Mouse (Mus musculus) hindbrain, embryonic 11.5 days (tissue): Measurements from ENCODE around the gene Sema4g. TPM values are rescaled to one million over a fixed set of nuclear protein-coding genes. Genes with fewer than 3 reads are reported as not detected.

Experiments
- ATAC-seq: fragments of 200-750 bp; cut with Nextera tagmentation; 2 replicates; pipeline ENCODE4 v1.8.0; 2017; ENCODE audit warnings: mild to moderate bottlenecking, moderate TSS enrichment, moderate library complexity; ENCODE audit not compliant: low FRiP score
- DNase-seq: peaks from one replicate; pipeline ENCODE4 v3.0.0-alpha.2; 2015; ENCODE audit warnings: low spot score
- H3K27ac ChIP-seq: fragments of 300-500 bp; sonication (generic); 2 replicates; pipeline ENCODE4 v1.5.1; 2014; ENCODE audit warnings: mild to moderate bottlenecking, low read depth, low read length
- H3K27me3 ChIP-seq: fragments of 300-500 bp; sonication (generic); 2 replicates; pipeline ENCODE4 v1.6.1; 2014; ENCODE audit warnings: mild to moderate bottlenecking, low read length, moderate library complexity, mixed read lengths; ENCODE audit not compliant: control insufficient read depth, insufficient read depth
- H3K36me3 ChIP-seq: fragments of 300-500 bp; sonication (generic); 2 replicates; pipeline ENCODE4 v1.6.1; 2014; ENCODE audit warnings: mild to moderate bottlenecking, low read length, moderate library complexity, mixed read lengths; ENCODE audit not compliant: control insufficient read depth, insufficient read depth
- H3K4me1 ChIP-seq: fragments of 300-500 bp; sonication (generic); replicated peaks from 2 replicates; pipeline ENCODE4 v1.6.1; 2014; ENCODE audit warnings: low read length, mixed read lengths; ENCODE audit not compliant: control insufficient read depth, insufficient read depth
- H3K4me2 ChIP-seq: fragments of 300-500 bp; sonication (generic); replicated peaks from 2 replicates; pipeline ENCODE4 v1.6.1; 2014; ENCODE audit warnings: mild to moderate bottlenecking, low read depth, low read length
- H3K4me3 ChIP-seq: fragments of 300-500 bp; sonication (generic); 2 replicates; pipeline ENCODE4 v1.5.1; 2014; ENCODE audit warnings: low read depth, low read length
- H3K9ac ChIP-seq: fragments of 300-500 bp; sonication (generic); 2 replicates; pipeline ENCODE4 v1.6.1; 2014; ENCODE audit warnings: low read depth, low read length
- H3K9me3 ChIP-seq: fragments of 300-500 bp; sonication (generic); 2 replicates; pipeline ENCODE4 v1.6.1; 2016; ENCODE audit warnings: low read length; ENCODE audit not compliant: control insufficient read depth
- WGBS: fragments of 180-500 bp; shearing (Covaris S2); extraction: QIAGEN DNeasy Blood & Tissue Kit; methylation state at CpG from one replicate; pipeline ENCODE4 v1.1.7; 2014; 5-methylcytosine and 5-hydroxymethylcytosine counted together
- polyA plus RNA-seq: library from polyadenylated mRNA; unstranded; fragments of >200 nt; fragmentation: Nextera tagmentation; extraction: Ambion mirVana; gene quantifications from 2 replicates; pipeline ENCODE4 v1.2.1, GENCODE M21; 2014

Sema4g gene
- polyA plus RNA-seq, 1 experiment from 2014 or later: 7.9 TPM

- Histone ChIP-seq H3K4me2 (no peak overlapping the region), H3K36me3 (no peaks in the 10 kb centered on the region)
- whole genome bisulfite sequencing: 67% methylated on average over 7 of the region's 7 CpGs
These were observed 3.8 kb downstream of the Sema4g start for GRCm38 (mm10) chr19:44992712-44993111.

DNA sequence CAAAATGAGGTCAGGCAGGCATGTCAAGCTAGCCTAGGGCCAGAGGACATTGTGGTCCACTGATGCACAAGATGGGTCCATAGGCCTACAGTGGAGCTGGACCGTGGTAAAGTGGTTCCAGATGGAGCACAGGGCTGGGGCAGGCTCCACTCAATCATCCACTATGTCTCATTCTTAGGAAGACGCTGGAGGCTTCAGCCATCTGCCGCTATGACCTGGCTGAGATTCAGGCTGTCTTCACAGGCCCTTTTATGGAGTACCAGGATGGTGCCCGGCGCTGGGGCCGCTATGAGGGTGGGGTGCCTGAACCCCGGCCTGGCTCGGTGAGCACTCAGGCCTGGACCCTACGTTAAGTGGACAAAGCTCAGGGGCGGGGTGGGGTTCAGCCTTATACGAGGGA, 8.9 kb downstream of the Sema4g start:
- no peak for DNase-seq
- no peak overlapping the region for H3K9ac ChIP-seq
- no peaks in the 10 kb centered on the region for H3K27me3 ChIP-seq
- no peak for ATAC-seq
- H3K4me3 ChIP-seq: no peak overlapping the region
- no peak overlapping the region for H3K27ac ChIP-seq
- no peak overlapping the region for H3K4me2 ChIP-seq
- no peaks in the 10 kb centered on the region for H3K4me1 ChIP-seq
- 78% methylated on average over 11 of the region's 11 CpGs for WGBS
- 0 out of 2 replicates have a peak, but pooled peaks cover 3% of the 10 kb centered on the region for H3K36me3 ChIP-seq
- no peaks in the 10 kb centered on the region for H3K9me3 ChIP-seq

More at GRCm38 (mm10) chr19:44992712-44993111, 3.8 kb downstream of the Sema4g start:
- Histone ChIP-seq H3K27me3 (no peaks in the 10 kb centered on the region), H3K4me3 (no peak overlapping the region), H3K27ac (no peak overlapping the region), H3K4me1 (peaks cover 5% of the 10 kb centered on the region; the same call in 1 of the 2 replicates), H3K9ac (no peak overlapping the region), H3K9me3 (no peaks in the 10 kb centered on the region)
- ATAC-seq: no peak
- no peak for DNase-seq

GRCm38 (mm10) chr19:44999647-45000046, 10.7 kb downstream of the Sema4g start:
- 0 out of 2 replicates have a peak, but pooled peaks cover 3% of the 10 kb centered on the region for H3K36me3 ChIP-seq
- 90% methylated on average over 8 of the region's 8 CpGs for WGBS

DNA sequence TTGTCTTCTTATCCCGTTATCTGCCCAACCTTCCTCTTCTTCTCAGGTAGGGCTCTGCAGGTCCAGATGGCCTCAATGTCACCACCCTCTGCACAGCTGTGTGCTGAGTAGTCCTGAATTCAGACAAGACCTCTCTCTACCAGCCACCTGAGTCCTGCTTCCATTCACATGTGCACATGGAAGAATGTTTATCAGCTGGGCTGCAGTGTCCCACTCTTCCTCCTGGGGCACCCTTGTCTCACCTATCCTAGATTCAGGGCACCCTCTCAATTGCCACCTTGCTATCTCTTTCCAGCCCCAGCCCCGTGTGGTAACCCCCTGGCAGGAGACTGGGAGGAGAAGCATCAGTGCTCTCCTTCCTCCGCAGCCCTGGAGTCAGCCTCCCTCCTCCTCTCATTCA, 13.4 kb downstream of the Sema4g start:
- 0 out of 2 replicates have a peak, but pooled peaks cover 3% of the 10 kb centered on the region for H3K36me3 ChIP-seq
- DNase-seq (no peak), ATAC-seq (no peak)
- H3K9ac ChIP-seq: no peak overlapping the region
- H3K9me3 ChIP-seq: no peaks in the 10 kb centered on the region
- no peak overlapping the region for H3K4me3 ChIP-seq
- H3K27ac ChIP-seq: no peak overlapping the region
- H3K4me2 ChIP-seq: no peak overlapping the region
- no peaks in the 10 kb centered on the region for H3K27me3 ChIP-seq
- 56% methylated on average over 3 of the region's 3 CpGs for WGBS
- peaks cover 4% of the 10 kb centered on the region; the same call in 1 of the 2 replicates for H3K4me1 ChIP-seq

More at GRCm38 (mm10) chr19:44999647-45000046, 10.7 kb downstream of the Sema4g start:
- Histone ChIP-seq H3K9me3 (no peaks in the 10 kb centered on the region), H3K9ac (no peak overlapping the region), H3K4me2 (no peak overlapping the region), H3K4me3 (no peak overlapping the region), H3K27me3 (no peaks in the 10 kb centered on the region), H3K4me1 (no peaks in the 10 kb centered on the region), H3K27ac (no peak overlapping the region)
- ATAC-seq: no peak
- DNase-seq: no peak

DNA sequence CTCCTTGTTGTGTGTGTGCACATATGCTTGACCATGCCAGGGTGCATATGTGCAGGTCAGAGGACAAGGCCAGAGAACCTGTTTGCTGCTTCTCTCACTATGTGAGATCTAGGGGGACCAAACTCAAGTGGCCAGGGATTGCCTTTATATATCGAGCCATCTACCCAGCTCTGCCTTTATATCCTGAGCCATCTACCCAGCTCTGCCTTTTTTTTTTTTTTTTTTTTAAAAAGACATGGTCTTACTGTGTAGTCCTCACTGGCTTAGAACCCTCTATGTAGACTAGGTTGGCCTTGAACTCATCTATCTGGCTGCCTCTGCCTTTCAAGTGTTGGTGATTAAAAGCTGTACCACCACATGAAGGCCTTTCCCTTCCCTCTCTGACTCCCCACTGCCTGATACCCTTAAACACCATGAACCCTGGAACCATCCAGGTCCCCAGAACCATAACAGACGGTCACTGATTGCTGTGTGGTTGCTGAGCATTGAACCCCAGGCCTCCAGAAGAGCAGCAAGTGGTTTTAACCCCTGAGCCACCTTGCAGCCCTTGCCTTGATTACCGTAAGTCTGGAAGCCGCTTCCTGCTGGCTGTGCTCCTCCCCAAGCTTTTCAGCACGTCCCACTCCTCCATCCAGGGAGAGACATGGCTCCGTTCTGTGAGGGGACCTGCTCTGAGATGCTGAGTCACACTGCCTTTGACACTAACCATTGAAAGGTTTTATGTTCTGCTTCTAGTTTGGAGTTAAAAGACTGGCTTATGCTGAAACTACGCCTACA, 15.0 kb downstream of the Sema4g start:
- 0 out of 2 replicates have a peak, but pooled peaks cover 3% of the 10 kb centered on the region for H3K36me3 ChIP-seq
- no peaks in the 10 kb centered on the region for H3K27me3 ChIP-seq

DNA sequence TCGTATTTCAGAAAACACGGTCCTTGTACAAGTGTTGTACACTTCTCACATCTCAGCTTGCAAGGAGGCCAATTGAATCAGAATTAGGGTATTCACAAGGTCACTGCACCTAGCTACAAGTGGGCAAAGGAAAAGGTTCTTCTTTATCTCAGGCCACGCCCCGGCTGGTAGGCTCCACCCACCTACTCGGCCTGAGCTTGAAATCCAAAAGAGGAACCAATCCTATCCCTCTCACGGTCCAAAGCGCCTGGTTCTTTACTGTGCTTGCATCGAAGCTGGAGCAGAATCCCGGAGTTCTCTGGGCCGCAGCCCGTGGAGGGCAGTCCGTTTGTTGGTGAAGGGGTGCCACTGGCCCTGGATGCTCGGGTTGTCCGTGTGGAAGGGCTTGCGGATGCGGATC, 16.5 kb downstream of the Sema4g start, which contains the start of gene Twnk:
Gene Twnk, plus strand, starts transcription at position 220 of the 400 bp plus-strand sequence.
- peak; percentile 2; the same call in 1 of the 2 replicates for ATAC-seq
- Histone ChIP-seq H3K4me2 (peak within 1 kb of the TSS; percentile 88), H3K27me3 (no peaks in the 10 kb centered on the region), H3K27ac (peak within 1 kb of the TSS; percentile 58; the same call in 1 of the 2 replicates), H3K36me3 (peaks cover 3% of the 10 kb centered on the region; the same call in 1 of the 2 replicates), H3K9me3 (no peaks in the 10 kb centered on the region), H3K4me3 (peak within 1 kb of the TSS; percentile 99), H3K9ac (peak within 1 kb of the TSS; percentile 67), H3K4me1 (peaks cover 4% of the 10 kb centered on the region; the same call in 1 of the 2 replicates)
- peak; percentile 61 for DNase-seq
- WGBS: 10% methylated on average over 16 of the region's 16 CpGs

More for the DNA sequence above, 15.0 kb downstream of the Sema4g start:
- H3K4me1 ChIP-seq: peaks cover 4% of the 10 kb centered on the region; the same call in 1 of the 2 replicates
- H3K4me2 ChIP-seq: no peak overlapping the region
- no peak overlapping the region for H3K9ac ChIP-seq
- ATAC-seq: no peak
- H3K27ac ChIP-seq: no peak overlapping the region
- WGBS: 89% methylated on average over 7 of the region's 7 CpGs
- DNase-seq: no peak
- no peaks in the 10 kb centered on the region for H3K9me3 ChIP-seq
- no peak overlapping the region for H3K4me3 ChIP-seq

DNA sequence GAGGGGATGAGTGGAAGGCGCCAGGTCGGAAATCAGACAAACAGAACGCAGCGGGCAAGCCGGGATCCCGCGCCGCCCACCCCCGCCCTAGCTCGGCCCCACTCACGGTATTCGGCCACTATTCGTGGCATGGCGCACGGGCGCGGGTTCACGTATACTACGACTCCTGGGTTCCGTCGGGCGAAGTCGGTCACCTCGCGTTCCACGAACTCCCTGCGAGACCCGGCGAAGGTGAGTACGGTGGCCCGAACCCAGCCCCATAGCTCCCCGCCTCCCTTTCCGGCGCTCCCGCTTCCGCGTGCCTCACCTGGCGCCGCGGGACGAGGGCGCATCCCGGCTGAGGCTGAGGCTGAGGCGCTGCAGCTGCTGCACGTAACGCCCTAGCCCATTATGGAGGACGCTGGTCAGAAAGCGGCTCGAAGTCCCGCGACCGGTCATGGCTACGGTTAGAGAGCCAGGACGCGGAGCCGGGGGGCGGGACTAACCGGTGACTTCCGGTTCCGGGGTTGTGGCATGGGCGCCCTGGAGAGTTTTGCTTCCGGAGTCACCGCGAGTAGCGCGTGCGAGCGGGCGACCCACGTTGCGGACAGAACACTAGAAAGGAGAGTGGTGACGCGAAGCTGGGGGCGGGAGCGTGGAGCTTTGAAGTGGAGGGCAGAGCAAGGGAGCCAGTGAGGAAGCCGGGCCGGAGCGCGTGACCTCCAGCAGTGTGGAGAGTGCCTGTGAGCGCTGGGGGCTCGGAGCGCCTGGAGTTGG, 17.2 kb downstream of the Sema4g start, which contains the start of gene Mrpl43:
Gene Mrpl43, minus strand, starts transcription at position 486 of the 756 bp plus-strand sequence.
- ATAC-seq (peak; percentile 91), DNase-seq (peak; percentile 97)
- peaks cover 6% of the 10 kb centered on the region; the same call in 1 of the 2 replicates for H3K36me3 ChIP-seq
- H3K4me1 ChIP-seq: peaks cover 4% of the 10 kb centered on the region; the same call in 1 of the 2 replicates
- no peaks in the 10 kb centered on the region for H3K27me3 ChIP-seq
- under 1% methylated on average over 73 of the region's 82 CpGs for WGBS
- H3K9me3 ChIP-seq: no peaks in the 10 kb centered on the region
- peak within 1 kb of the TSS; percentile 99 for H3K4me3 ChIP-seq
- peak within 1 kb of the TSS; percentile 67 for H3K9ac ChIP-seq
- H3K27ac ChIP-seq: peak within 1 kb of the TSS; percentile 58; the same call in 1 of the 2 replicates
- H3K4me2 ChIP-seq: peak within 1 kb of the TSS; percentile 88

GRCm38 (mm10) chr19:45007021-45007420, 18.1 kb downstream of the Sema4g start:
- peak overlapping the region; percentile 99 for H3K4me3 ChIP-seq
- H3K4me2 ChIP-seq: peak overlapping the region; percentile 88
- DNase-seq: no peak
- no peak overlapping the region for H3K27ac ChIP-seq
- H3K36me3 ChIP-seq: peaks cover 6% of the 10 kb centered on the region; the same call in 1 of the 2 replicates
- H3K9me3 ChIP-seq: no peaks in the 10 kb centered on the region
- H3K9ac ChIP-seq: peak overlapping the region; percentile 67
- ATAC-seq: no peak
- H3K27me3 ChIP-seq: no peaks in the 10 kb centered on the region
- peaks cover 4% of the 10 kb centered on the region; the same call in 1 of the 2 replicates for H3K4me1 ChIP-seq
- WGBS: 50% methylated on average over 17 of the region's 17 CpGs
